Mouse (Mus musculus): ENCODE measurements around the gene Wdfy2. TPM values are rescaled to one million over a fixed set of nuclear protein-coding genes. Genes with fewer than 3 reads are reported as not detected.

Wdfy2 gene
- polyA plus RNA-seq, 1 experiment, result 4.4 TPM

DNA sequence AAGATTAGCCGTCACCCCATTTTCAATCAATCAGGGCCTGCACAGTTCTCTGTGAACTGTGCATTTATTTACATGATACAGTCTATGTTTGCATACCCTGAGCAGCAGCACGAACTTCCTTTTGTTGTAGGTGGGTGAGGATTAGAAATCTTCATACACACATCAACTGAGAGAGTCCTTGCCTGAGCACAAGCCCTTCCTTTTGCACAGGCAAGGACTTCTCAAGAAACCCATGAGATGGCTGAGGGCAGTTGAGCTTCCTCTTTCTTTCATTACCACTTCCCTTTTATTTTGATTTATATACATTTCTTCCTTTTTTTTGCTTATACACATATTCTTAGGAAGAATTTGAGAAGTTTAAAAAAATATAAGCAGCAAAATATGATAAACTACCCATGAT, 27.9 kb downstream of the Wdfy2 start:
- Histone ChIP-seq H3K36me3 (ENCODE audit: control insufficient read depth, insufficient read depth) (no peaks in the 10 kb centered on the region), H3K27me3 (ENCODE audit: control insufficient read depth, insufficient read depth, insufficient read length) (no peaks in the 10 kb centered on the region), H3K4me3 (no peak overlapping the region), H3K4me2 (ENCODE audit: low read depth) (no peak overlapping the region), H3K79me2 (ENCODE audit: control insufficient read depth, insufficient read depth) (peaks cover 32% of the 10 kb centered on the region), H3ac (ENCODE audit: control insufficient read depth, insufficient read length) (no peak overlapping the region)
- TF ChIP-seq USF1 (IDR thresholded peaks at IDR 0.05; ENCODE audit: low read depth) (no peak), E2F4 (IDR thresholded peaks at IDR 0.05; ENCODE audit: insufficient read depth) (no peak), POLR2AphosphoS2 (IDR thresholded peaks at IDR 0.05; ENCODE audit: insufficient read length, low read depth) (no peak), MYOG (IDR thresholded peaks at IDR 0.05; ENCODE audit: control insufficient read depth in 1 of 3, insufficient read depth in 1 of 3, insufficient read length in 2 of 3, low read depth in 2 of 3) (no peak), SRF (IDR thresholded peaks at IDR 0.05; ENCODE audit: control insufficient read depth, insufficient read length, low read depth) (no peak), TCF3 (IDR thresholded peaks at IDR 0.05; ENCODE audit: insufficient read length, low read depth) (no peak), TCF12 (IDR thresholded peaks at IDR 0.05; ENCODE audit: insufficient read depth, poor library complexity, severe bottlenecking) (no peak), MYOD1 (IDR thresholded peaks at IDR 0.05; ENCODE audit: control insufficient read depth in 1 of 3, insufficient read length in 2 of 3, low read depth in 2 of 3) (no peak), REST (IDR thresholded peaks at IDR 0.05; ENCODE audit: insufficient read depth, insufficient read length) (no peak), MAX (IDR thresholded peaks at IDR 0.05; ENCODE audit: low read depth) (no peak), POLR2A (IDR thresholded peaks at IDR 0.05; ENCODE audit: insufficient read length, low read depth) (no peak), CEBPB (IDR thresholded peaks at IDR 0.05; ENCODE audit: insufficient read depth, poor library complexity, severe bottlenecking) (no peak)

DNA sequence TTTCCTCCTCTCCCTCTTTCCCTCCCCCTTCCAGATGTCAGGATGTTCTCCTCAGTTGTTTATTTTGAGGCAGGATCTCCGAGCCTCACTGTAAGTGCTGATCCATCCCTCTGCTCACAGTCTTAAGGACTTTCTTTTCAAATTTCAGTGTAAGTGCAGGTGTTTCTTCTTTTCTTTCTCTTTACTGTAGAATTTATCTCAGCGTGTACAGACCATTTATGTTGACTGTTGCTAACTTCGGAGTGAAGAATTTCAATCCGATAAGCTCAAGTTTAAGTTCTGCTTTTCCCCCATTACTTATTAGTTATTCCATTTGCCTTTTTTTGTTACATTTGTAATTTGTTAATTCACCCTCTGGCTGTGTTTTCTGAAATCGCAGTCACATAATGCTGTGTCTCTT, 29.6 kb downstream of the Wdfy2 start:
- Histone ChIP-seq H3K4me3 (no peak overlapping the region), H3K4me2 (ENCODE audit: low read depth) (no peak overlapping the region), H3ac (ENCODE audit: control insufficient read depth, insufficient read length) (no peak overlapping the region), H3K79me2 (ENCODE audit: control insufficient read depth, insufficient read depth) (peaks cover 24% of the 10 kb centered on the region), H3K27me3 (ENCODE audit: control insufficient read depth, insufficient read depth, insufficient read length) (no peaks in the 10 kb centered on the region), H3K36me3 (ENCODE audit: control insufficient read depth, insufficient read depth) (no peaks in the 10 kb centered on the region)
- TF ChIP-seq POLR2A (IDR thresholded peaks at IDR 0.05; ENCODE audit: insufficient read length, low read depth), result no peak

DNA sequence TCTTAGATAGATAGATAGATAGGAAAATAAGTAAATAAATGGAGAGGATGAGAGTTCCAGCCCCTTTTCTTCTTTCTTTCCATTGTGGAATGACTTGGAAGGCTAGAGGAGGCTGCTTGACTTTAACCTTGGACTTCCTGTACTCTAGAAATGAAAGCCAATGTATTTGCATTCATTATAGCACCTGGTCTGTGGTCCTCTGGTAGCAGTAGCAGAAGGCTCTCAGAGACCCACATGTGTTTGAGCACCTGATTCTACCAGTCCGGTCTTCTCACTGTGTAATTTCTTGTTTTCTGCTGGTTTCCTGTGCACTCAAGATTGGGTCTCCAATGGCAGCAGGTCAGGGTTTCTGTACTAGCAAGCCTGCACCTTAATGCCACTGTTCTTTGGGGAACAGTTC, 30.1 kb downstream of the Wdfy2 start:
- peaks cover 24% of the 10 kb centered on the region for H3K79me2 ChIP-seq (ENCODE audit: control insufficient read depth, insufficient read depth)
- no peak overlapping the region for H3ac ChIP-seq (ENCODE audit: control insufficient read depth, insufficient read length)
- H3K36me3 ChIP-seq (ENCODE audit: control insufficient read depth, insufficient read depth), result no peaks in the 10 kb centered on the region
- no peaks in the 10 kb centered on the region for H3K27me3 ChIP-seq (ENCODE audit: control insufficient read depth, insufficient read depth, insufficient read length)
- TF ChIP-seq SRF (IDR thresholded peaks at IDR 0.05; ENCODE audit: control insufficient read depth, insufficient read length, low read depth), result no peak
- no peak for TF ChIP-seq MYOD1 (IDR thresholded peaks at IDR 0.05; ENCODE audit: control insufficient read depth in 1 of 3, insufficient read length in 2 of 3, low read depth in 2 of 3)
- no peak for TF ChIP-seq USF1 (IDR thresholded peaks at IDR 0.05; ENCODE audit: low read depth)
- TF ChIP-seq MAX (IDR thresholded peaks at IDR 0.05; ENCODE audit: low read depth), result no peak
- TF ChIP-seq TCF3 (IDR thresholded peaks at IDR 0.05; ENCODE audit: insufficient read length, low read depth), result no peak
- no peak for TF ChIP-seq CEBPB (IDR thresholded peaks at IDR 0.05; ENCODE audit: insufficient read depth, poor library complexity, severe bottlenecking)
- TF ChIP-seq POLR2A (IDR thresholded peaks at IDR 0.05; ENCODE audit: insufficient read length, low read depth), result no peak
- TF ChIP-seq POLR2AphosphoS2 (IDR thresholded peaks at IDR 0.05; ENCODE audit: insufficient read length, low read depth), result no peak
- no peak for TF ChIP-seq REST (IDR thresholded peaks at IDR 0.05; ENCODE audit: insufficient read depth, insufficient read length)
- no peak for TF ChIP-seq E2F4 (IDR thresholded peaks at IDR 0.05; ENCODE audit: insufficient read depth)
- no peak for TF ChIP-seq MYOG (IDR thresholded peaks at IDR 0.05; ENCODE audit: control insufficient read depth in 1 of 3, insufficient read depth in 1 of 3, insufficient read length in 2 of 3, low read depth in 2 of 3)
- no peak for TF ChIP-seq TCF12 (IDR thresholded peaks at IDR 0.05; ENCODE audit: insufficient read depth, poor library complexity, severe bottlenecking)
- H3K4me3 ChIP-seq, result no peak overlapping the region
- H3K4me2 ChIP-seq (ENCODE audit: low read depth), result no peak overlapping the region

DNA sequence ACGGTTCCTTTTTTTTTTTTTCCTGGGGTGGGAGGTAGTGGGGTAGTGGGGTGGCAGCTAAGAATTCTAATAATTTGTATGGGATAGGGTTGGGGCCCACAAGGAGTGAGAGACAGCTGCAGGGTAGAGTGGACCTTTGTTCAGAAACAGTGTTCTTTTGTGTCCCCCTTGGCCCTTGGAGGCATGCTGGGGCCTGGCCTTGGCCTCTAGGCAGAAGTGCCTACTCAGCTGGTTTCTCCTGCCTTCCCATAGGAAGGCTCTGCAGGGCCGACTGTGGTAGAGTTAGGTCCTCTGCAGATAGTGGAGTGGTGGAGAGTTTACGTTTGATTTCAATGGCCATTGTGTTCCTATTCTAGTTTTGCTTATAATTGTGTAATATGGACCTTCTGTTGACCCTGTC, 30.8 kb downstream of the Wdfy2 start:
- Histone ChIP-seq H3K4me2 (ENCODE audit: low read depth) (no peak overlapping the region), H3ac (ENCODE audit: control insufficient read depth, insufficient read length) (no peak overlapping the region), H3K36me3 (ENCODE audit: control insufficient read depth, insufficient read depth) (no peaks in the 10 kb centered on the region), H3K27me3 (ENCODE audit: control insufficient read depth, insufficient read depth, insufficient read length) (no peaks in the 10 kb centered on the region), H3K4me3 (no peak overlapping the region), H3K79me2 (ENCODE audit: control insufficient read depth, insufficient read depth) (peaks cover 24% of the 10 kb centered on the region)
- no peak for TF ChIP-seq MAX (IDR thresholded peaks at IDR 0.05; ENCODE audit: low read depth)
- no peak for TF ChIP-seq CEBPB (IDR thresholded peaks at IDR 0.05; ENCODE audit: insufficient read depth, poor library complexity, severe bottlenecking)

DNA sequence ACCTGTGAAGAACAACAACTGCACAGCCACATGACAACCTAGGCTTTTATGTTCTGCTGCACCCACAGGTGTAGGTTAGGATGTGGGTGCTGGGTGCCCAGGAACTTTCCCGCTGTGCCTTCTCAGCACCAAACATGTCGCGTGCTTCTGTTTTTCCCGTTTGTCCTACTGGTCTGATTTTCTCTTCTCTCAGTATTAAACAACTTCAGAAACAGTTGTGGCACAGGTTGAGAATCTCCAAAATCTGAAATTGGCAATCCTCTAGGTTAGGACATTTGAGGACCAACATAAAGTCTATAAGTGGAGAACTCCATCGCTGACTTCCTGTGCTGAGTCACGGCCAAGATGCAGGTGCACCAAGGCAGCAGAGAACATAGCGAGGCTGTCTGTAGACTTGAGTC, 32.8 kb downstream of the Wdfy2 start:
- no peak for TF ChIP-seq POLR2AphosphoS2 (IDR thresholded peaks at IDR 0.05; ENCODE audit: insufficient read length, low read depth)
- no peak for TF ChIP-seq REST (IDR thresholded peaks at IDR 0.05; ENCODE audit: insufficient read depth, insufficient read length)
- no peak for TF ChIP-seq MYOD1 (IDR thresholded peaks at IDR 0.05; ENCODE audit: control insufficient read depth in 1 of 3, insufficient read length in 2 of 3, low read depth in 2 of 3)
- no peak for TF ChIP-seq USF1 (IDR thresholded peaks at IDR 0.05; ENCODE audit: low read depth)
- no peak for TF ChIP-seq E2F4 (IDR thresholded peaks at IDR 0.05; ENCODE audit: insufficient read depth)
- no peak for TF ChIP-seq TCF12 (IDR thresholded peaks at IDR 0.05; ENCODE audit: insufficient read depth, poor library complexity, severe bottlenecking)
- no peak for TF ChIP-seq TCF3 (IDR thresholded peaks at IDR 0.05; ENCODE audit: insufficient read length, low read depth)
- TF ChIP-seq MAX (IDR thresholded peaks at IDR 0.05; ENCODE audit: low read depth), result no peak
- TF ChIP-seq CEBPB (IDR thresholded peaks at IDR 0.05; ENCODE audit: insufficient read depth, poor library complexity, severe bottlenecking), result no peak
- no peak for TF ChIP-seq POLR2A (IDR thresholded peaks at IDR 0.05; ENCODE audit: insufficient read length, low read depth)
- TF ChIP-seq SRF (IDR thresholded peaks at IDR 0.05; ENCODE audit: control insufficient read depth, insufficient read length, low read depth), result no peak
- no peak for TF ChIP-seq MYOG (IDR thresholded peaks at IDR 0.05; ENCODE audit: control insufficient read depth in 1 of 3, insufficient read depth in 1 of 3, insufficient read length in 2 of 3, low read depth in 2 of 3)
- peaks cover 28% of the 10 kb centered on the region for H3K79me2 ChIP-seq (ENCODE audit: control insufficient read depth, insufficient read depth)
- no peak overlapping the region for H3K4me3 ChIP-seq

More for the DNA sequence above, 32.8 kb downstream of the Wdfy2 start:
- Histone ChIP-seq H3ac (ENCODE audit: control insufficient read depth, insufficient read length) (no peak overlapping the region), H3K36me3 (ENCODE audit: control insufficient read depth, insufficient read depth) (no peaks in the 10 kb centered on the region), H3K4me2 (ENCODE audit: low read depth) (no peak overlapping the region), H3K27me3 (ENCODE audit: control insufficient read depth, insufficient read depth, insufficient read length) (no peaks in the 10 kb centered on the region)

Measured in myocyte (in vitro differentiated cells).